Mouse (Mus musculus) hindlimb bud, embryonic 11.5 days (tissue): ENCODE data around the gene Prkcg.

ENCODE experiments used
- DNase-seq: peaks from one replicate; pipeline ENCODE4 v3.0.0-alpha.2; 2012; ENCODE audit warnings: low read depth, low spot score; ENCODE audit errors: extremely low spot score

The Prkcg gene

GRCm38 (mm10) chr7:3314121-3314520 lies 25.1 kb downstream of the Prkcg start:
- no peak for DNase-seq

- DNase-seq: no peak
Observed at GRCm38 (mm10) chr7:3317704-3318103, 28.7 kb downstream of the Prkcg start.

GRCm38 (mm10) chr7:3320856-3321255 lies 31.9 kb downstream of the Prkcg start:
- DNase-seq: no peak

- no peak for DNase-seq
Observed at GRCm38 (mm10) chr7:3323826-3324225, 34.8 kb downstream of the Prkcg start.

- no peak for DNase-seq
Observed at GRCm38 (mm10) chr7:3327961-3328360, 39.0 kb downstream of the Prkcg start.

GRCm38 (mm10) chr7:3329776-3330546 lies 41.0 kb downstream of the Prkcg start:
- no peak for DNase-seq

GRCm38 (mm10) chr7:3331171-3331570 lies 42.2 kb downstream of the Prkcg start:
- DNase-seq: no peak

GRCm38 (mm10) chr7:3331581-3332223 lies 42.7 kb downstream of the Prkcg start:
- no peak for DNase-seq

- DNase-seq: no peak
Observed at GRCm38 (mm10) chr7:3332224-3332615, 43.2 kb downstream of the Prkcg start.

- DNase-seq: no peak
Observed at GRCm38 (mm10) chr7:3332619-3333521, 43.9 kb downstream of the Prkcg start, which contains the start of gene Cacng7. Cacng7 (plus strand) TSS chr7:3332955.

GRCm38 (mm10) chr7:3333542-3333941 lies 44.6 kb downstream of the Prkcg start:
- no peak for DNase-seq

GRCm38 (mm10) chr7:3336412-3336811 lies 47.4 kb downstream of the Prkcg start:
- DNase-seq: no peak

GRCm38 (mm10) chr7:3338286-3338935 lies 49.4 kb downstream of the Prkcg start:
- no peak for DNase-seq

GRCm38 (mm10) chr7:3339010-3339409 lies 50.0 kb downstream of the Prkcg start:
- no peak for DNase-seq

- no peak for DNase-seq
Observed at GRCm38 (mm10) chr7:3343861-3344260, 54.9 kb downstream of the Prkcg start.

- no peak for DNase-seq
Observed at GRCm38 (mm10) chr7:3345301-3345700, 56.3 kb downstream of the Prkcg start.

- DNase-seq: no peak
Observed at GRCm38 (mm10) chr7:3347366-3348287, 58.6 kb downstream of the Prkcg start.

- DNase-seq: no peak
Observed at GRCm38 (mm10) chr7:3348326-3348725, 59.3 kb downstream of the Prkcg start.

- no peak for DNase-seq
Observed at GRCm38 (mm10) chr7:3349775-3350174, 60.8 kb downstream of the Prkcg start.

GRCm38 (mm10) chr7:3351536-3351935 lies 62.6 kb downstream of the Prkcg start:
- no peak for DNase-seq
